Mouse (Mus musculus): ENCODE measurements around the gene Znrf4. TPM values are rescaled to one million over a fixed set of nuclear protein-coding genes. Genes with fewer than 3 reads are reported as not detected.
A peak's percentile ranks its signal among the peaks of the same experiment; 100 is the strongest.

Gene Znrf4
- total and polyA plus RNA-seq, 2 experiments from 2014 or later = not detected

- no peaks in the 10 kb centered on the region for H3K9me3 ChIP-seq (ENCODE audit: low read length)
- H3K4me3 ChIP-seq (ENCODE audit: low read length) = no peak overlapping the region
- no peaks in the 10 kb centered on the region for H3K27me3 ChIP-seq (ENCODE audit: insufficient read depth, low read length)
- WGBS = 92% methylated on average over 1 of the region's 1 CpGs
- H3K4me2 ChIP-seq (ENCODE audit: low read depth, low read length) = no peak overlapping the region
- no peak overlapping the region for H3K27ac ChIP-seq
- DNase-seq (ENCODE audit: low spot score) = no peak
- H3K36me3 ChIP-seq (ENCODE audit: insufficient read depth, low read length) = no peaks in the 10 kb centered on the region
- ATAC-seq = no peak
- H3K9ac ChIP-seq (replicated peaks; ENCODE audit: low read length) = no peak overlapping the region
- no peak for TF ChIP-seq CTCF (IDR thresholded peaks at IDR 0.05; ENCODE audit: low read depth)
- peaks cover 9% of the 10 kb centered on the region for H3K4me1 ChIP-seq (ENCODE audit: insufficient read depth, low read length)
Observed at GRCm38 (mm10) chr17:56545945-56546344, 33.7 kb upstream of the Znrf4 start.

- no peaks in the 10 kb centered on the region for H3K36me3 ChIP-seq (ENCODE audit: insufficient read depth, low read length)
- peaks cover 7% of the 10 kb centered on the region for H3K4me1 ChIP-seq (ENCODE audit: insufficient read depth, low read length)
- no peaks in the 10 kb centered on the region for H3K27me3 ChIP-seq (ENCODE audit: insufficient read depth, low read length)
- ATAC-seq (no peak), DNase-seq (ENCODE audit: low spot score) (no peak)
- H3K4me3 ChIP-seq (ENCODE audit: low read length) = no peak overlapping the region
- H3K9ac ChIP-seq (replicated peaks; ENCODE audit: low read length) = no peak overlapping the region
- WGBS = 76% methylated on average over 7 of the region's 7 CpGs
- no peak overlapping the region for H3K4me2 ChIP-seq (ENCODE audit: low read depth, low read length)
- H3K27ac ChIP-seq = no peak overlapping the region
- no peaks in the 10 kb centered on the region for H3K9me3 ChIP-seq (ENCODE audit: low read length)
- no peak for TF ChIP-seq CTCF (IDR thresholded peaks at IDR 0.05; ENCODE audit: low read depth)
Observed at GRCm38 (mm10) chr17:56544699-56545387, 32.6 kb upstream of the Znrf4 start.

DNA sequence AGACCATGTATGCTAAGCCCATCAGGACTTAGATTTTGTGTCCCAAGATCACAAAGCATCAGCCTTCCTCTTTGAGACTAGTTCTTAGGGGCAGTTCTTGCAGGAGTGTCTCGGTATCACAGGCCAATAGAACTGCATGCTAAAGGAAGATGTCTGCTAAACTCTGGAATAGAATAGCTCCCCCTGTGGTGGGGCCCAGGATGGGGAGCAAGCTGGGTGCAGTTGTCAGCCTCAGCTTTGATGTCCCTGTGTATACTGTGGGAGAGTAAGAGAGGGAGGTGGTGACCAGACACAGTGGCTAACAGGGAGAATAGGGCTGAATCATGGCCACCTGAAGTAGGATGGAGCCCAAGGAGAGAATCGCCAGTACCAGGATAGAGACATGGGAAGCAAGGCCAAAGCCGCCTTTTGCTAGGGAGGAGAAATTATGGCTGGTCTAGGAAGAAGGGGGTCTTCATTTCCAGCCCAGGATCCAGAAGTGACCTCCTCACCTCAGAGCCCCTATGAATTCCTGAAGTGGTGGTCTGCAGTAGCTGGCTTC, 31.5 kb upstream of the Znrf4 start:
- no peak overlapping the region for H3K4me3 ChIP-seq (ENCODE audit: low read length)
- no peak for ATAC-seq
- H3K4me2 ChIP-seq (ENCODE audit: low read depth, low read length) = no peak overlapping the region
- TF ChIP-seq CTCF (IDR thresholded peaks at IDR 0.05; ENCODE audit: low read depth) = peak; percentile 42
- no peak overlapping the region for H3K9ac ChIP-seq (replicated peaks; ENCODE audit: low read length)
- H3K27me3 ChIP-seq (ENCODE audit: insufficient read depth, low read length) = no peaks in the 10 kb centered on the region
- DNase-seq (ENCODE audit: low spot score) = no peak
- H3K9me3 ChIP-seq (ENCODE audit: low read length) = no peaks in the 10 kb centered on the region
- no peak overlapping the region for H3K27ac ChIP-seq
- H3K36me3 ChIP-seq (ENCODE audit: insufficient read depth, low read length) = no peaks in the 10 kb centered on the region
- H3K4me1 ChIP-seq (ENCODE audit: insufficient read depth, low read length) = peaks cover 7% of the 10 kb centered on the region
- 75% methylated on average over 3 of the region's 3 CpGs for WGBS

DNA sequence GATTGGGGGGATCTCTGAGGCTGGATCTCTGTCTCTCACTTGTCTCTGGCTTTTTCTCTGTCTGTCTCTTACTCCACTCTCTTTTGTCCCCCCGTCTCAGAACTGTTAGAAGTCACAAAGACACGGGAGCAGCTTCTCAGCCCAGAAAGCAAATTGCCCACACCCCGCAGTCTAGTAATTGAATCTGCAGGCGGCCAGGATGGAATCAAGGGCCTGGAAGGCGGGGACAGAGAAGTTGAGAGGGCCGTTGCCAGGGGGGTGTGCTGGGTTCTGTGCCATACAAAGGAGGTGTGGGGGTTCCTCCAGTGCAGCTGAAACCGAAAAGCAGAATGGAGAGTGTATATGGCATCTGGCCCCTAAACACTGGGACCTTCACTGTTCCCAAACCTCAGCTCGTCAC, 30.5 kb upstream of the Znrf4 start:
- no peaks in the 10 kb centered on the region for H3K9me3 ChIP-seq (ENCODE audit: low read length)
- H3K27me3 ChIP-seq (ENCODE audit: insufficient read depth, low read length) = no peaks in the 10 kb centered on the region
- H3K4me3 ChIP-seq (ENCODE audit: low read length) = no peak overlapping the region
- TF ChIP-seq CTCF (IDR thresholded peaks at IDR 0.05; ENCODE audit: low read depth) = no peak
- H3K27ac ChIP-seq = peak overlapping the region; percentile 22; the same call in 1 of the 2 replicates
- H3K36me3 ChIP-seq (ENCODE audit: insufficient read depth, low read length) = no peaks in the 10 kb centered on the region
- H3K4me2 ChIP-seq (ENCODE audit: low read depth, low read length) = no peak overlapping the region
- no peak overlapping the region for H3K9ac ChIP-seq (replicated peaks; ENCODE audit: low read length)
- peak; percentile 51 for DNase-seq (ENCODE audit: low spot score)
- H3K4me1 ChIP-seq (ENCODE audit: insufficient read depth, low read length) = peaks cover 11% of the 10 kb centered on the region
- 16% methylated on average over 8 of the region's 8 CpGs for whole genome bisulfite sequencing
- ATAC-seq = no peak

DNA sequence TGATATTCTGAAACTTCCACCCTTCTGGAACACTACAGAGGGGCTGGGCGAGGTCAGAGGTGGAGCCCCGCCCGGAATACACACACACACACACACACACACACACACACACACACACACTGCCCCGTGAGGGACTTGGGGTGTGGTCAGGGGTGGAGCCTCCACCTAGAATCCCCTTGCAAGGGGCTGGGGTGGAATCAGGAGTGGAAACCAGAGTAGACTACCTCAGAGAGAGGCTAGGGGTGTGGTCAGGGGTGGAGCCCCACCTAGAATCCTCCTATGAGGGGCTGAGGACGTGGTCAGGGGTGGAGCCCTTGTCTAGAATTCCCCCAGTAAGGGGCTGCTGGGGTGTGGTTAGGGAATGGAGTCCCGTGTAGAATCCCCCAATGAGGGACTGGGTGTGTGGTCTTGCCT, 28.3 kb upstream of the Znrf4 start:
- Histone ChIP-seq H3K4me1 (ENCODE audit: insufficient read depth, low read length) (peaks cover 6% of the 10 kb centered on the region; the same call in 1 of the 2 replicates), H3K4me2 (ENCODE audit: low read depth, low read length) (no peak overlapping the region), H3K27me3 (ENCODE audit: insufficient read depth, low read length) (no peaks in the 10 kb centered on the region), H3K36me3 (ENCODE audit: insufficient read depth, low read length) (no peaks in the 10 kb centered on the region), H3K4me3 (ENCODE audit: low read length) (no peak overlapping the region), H3K27ac (no peak overlapping the region), H3K9me3 (ENCODE audit: low read length) (no peaks in the 10 kb centered on the region), H3K9ac (replicated peaks; ENCODE audit: low read length) (no peak overlapping the region)
- DNase-seq (ENCODE audit: low spot score) = no peak
- 42% methylated on average over 6 of the region's 6 CpGs for WGBS
- ATAC-seq = no peak
- TF ChIP-seq CTCF (IDR thresholded peaks at IDR 0.05; ENCODE audit: low read depth) = no peak

- peaks cover 6% of the 10 kb centered on the region; the same call in 1 of the 2 replicates for H3K4me1 ChIP-seq (ENCODE audit: insufficient read depth, low read length)
- no peaks in the 10 kb centered on the region for H3K36me3 ChIP-seq (ENCODE audit: insufficient read depth, low read length)
- DNase-seq (ENCODE audit: low spot score) (peak; percentile 81), ATAC-seq (peak; percentile 52)
- H3K27me3 ChIP-seq (ENCODE audit: insufficient read depth, low read length) = no peaks in the 10 kb centered on the region
- H3K9ac ChIP-seq (replicated peaks; ENCODE audit: low read length) = no peak overlapping the region
- H3K4me2 ChIP-seq (ENCODE audit: low read depth, low read length) = no peak overlapping the region
- no peaks in the 10 kb centered on the region for H3K9me3 ChIP-seq (ENCODE audit: low read length)
- peak; percentile 61 for TF ChIP-seq CTCF (IDR thresholded peaks at IDR 0.05; ENCODE audit: low read depth)
- 12% methylated on average over 8 of the region's 8 CpGs for WGBS
- H3K4me3 ChIP-seq (ENCODE audit: low read length) = no peak overlapping the region
- H3K27ac ChIP-seq = no peak overlapping the region
Observed at GRCm38 (mm10) chr17:56537912-56538311, 25.7 kb upstream of the Znrf4 start.

DNA sequence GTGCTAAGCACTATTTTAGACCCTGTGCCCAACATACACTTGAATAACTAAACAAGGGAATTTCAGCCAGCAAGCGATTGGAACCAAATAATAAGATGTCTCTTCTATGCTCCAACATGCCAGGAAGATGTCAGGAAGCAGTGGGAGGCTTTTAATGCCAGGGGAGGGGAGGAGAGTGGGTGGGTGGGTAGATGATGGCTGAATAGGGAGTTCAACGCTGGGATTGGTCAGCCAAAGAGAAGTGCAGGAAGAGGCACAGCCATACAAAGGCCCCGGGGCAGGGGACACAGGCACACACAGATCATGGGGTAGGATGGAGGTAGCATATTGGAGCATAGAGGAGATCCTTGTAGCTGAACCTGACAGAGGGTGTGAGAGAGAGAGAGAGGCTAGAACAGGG, 24.6 kb upstream of the Znrf4 start:
- Histone ChIP-seq H3K27me3 (ENCODE audit: insufficient read depth, low read length) (no peaks in the 10 kb centered on the region), H3K9me3 (ENCODE audit: low read length) (no peaks in the 10 kb centered on the region), H3K4me2 (ENCODE audit: low read depth, low read length) (no peak overlapping the region), H3K27ac (peak overlapping the region; percentile 64), H3K36me3 (ENCODE audit: insufficient read depth, low read length) (no peaks in the 10 kb centered on the region), H3K9ac (replicated peaks; ENCODE audit: low read length) (no peak overlapping the region), H3K4me1 (ENCODE audit: insufficient read depth, low read length) (peaks cover 6% of the 10 kb centered on the region; the same call in 1 of the 2 replicates), H3K4me3 (ENCODE audit: low read length) (no peak overlapping the region)
- ATAC-seq = peak; percentile 33; the same call in 1 of the 2 replicates
- TF ChIP-seq CTCF (IDR thresholded peaks at IDR 0.05; ENCODE audit: low read depth) = no peak
- WGBS = 29% methylated on average over 3 of the region's 3 CpGs
- DNase-seq (ENCODE audit: low spot score) = peak; percentile 58

Data from hindbrain, postnatal 0 days (tissue).